Mouse (Mus musculus): ENCODE measurements around the gene Fam76a.
A peak's percentile ranks its signal among the peaks of the same experiment; 100 is the strongest.

Gene Fam76a

DNA sequence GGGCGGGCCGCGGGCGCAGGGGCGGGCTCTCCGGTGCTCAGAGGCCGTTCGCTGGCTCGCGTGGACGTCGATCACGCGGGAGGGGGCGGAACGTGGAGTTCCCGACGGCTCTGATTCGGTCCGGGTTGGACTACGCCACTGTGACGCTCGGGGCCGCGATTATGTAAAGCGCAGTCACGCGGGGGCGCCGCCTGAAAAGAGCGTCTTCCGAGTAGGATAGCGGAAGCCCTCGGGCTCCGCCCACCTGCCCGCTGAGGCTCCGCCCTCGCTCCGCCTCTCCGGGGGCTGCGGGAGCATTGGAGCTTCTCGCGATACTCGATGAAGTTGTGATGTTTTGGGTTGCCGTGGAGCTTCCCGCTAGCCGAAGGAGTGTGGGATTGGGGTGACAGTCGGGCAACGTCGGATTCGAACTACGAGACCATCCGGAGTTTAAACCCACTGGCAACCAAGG lies at the start of gene Fam76a:
Fam76a (minus strand) TSS at position 1 of the 451 bp plus-strand sequence.
- peak; percentile 99 for DNase-seq (ENCODE audit: low spot score in 2 of 2)

DNA sequence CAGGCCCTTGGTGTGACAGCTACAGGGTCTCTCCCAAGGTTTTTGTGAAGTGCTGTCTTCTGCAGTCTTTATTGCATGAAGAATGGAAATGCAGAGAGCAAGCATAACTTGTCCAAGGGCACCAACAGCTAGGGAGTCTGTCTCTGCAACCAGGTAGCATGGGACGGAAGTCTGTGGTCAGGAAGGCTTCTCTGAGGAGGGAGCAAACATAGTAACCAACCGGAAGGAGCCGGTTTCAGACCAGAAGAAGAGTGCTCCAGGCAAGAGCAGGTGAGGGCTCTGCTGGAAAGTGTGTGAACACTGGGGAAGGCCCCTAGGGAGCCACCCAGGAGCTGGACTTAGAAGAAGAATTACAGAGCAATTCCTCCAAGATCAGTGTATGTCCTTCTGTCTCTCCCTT lies 49.7 kb upstream of the Fam76a start:
- DNase-seq (ENCODE audit: low spot score in 2 of 2): peak; percentile 69 to 70

DNA sequence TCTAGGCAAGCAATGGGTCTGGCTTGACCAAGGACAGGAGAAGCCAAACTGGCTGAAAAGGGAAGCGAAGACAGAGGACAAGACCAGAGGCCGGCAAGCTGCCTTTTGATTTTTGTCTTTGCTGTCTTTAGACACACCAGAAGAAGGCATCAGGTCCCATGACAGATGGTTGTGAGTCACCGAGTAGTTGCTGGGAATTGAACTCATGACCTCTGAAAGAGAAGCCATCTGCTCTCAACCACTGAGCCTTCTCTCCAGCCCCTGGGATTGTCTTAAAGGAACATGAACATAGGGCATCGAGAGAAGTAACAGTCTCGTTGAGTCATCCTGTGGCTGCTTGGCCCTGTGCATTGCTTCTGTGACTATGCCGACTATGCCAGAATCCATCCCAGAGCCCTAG lies 49.2 kb upstream of the Fam76a start:
- no peak for DNase-seq (ENCODE audit: low spot score in 2 of 2)

DNA sequence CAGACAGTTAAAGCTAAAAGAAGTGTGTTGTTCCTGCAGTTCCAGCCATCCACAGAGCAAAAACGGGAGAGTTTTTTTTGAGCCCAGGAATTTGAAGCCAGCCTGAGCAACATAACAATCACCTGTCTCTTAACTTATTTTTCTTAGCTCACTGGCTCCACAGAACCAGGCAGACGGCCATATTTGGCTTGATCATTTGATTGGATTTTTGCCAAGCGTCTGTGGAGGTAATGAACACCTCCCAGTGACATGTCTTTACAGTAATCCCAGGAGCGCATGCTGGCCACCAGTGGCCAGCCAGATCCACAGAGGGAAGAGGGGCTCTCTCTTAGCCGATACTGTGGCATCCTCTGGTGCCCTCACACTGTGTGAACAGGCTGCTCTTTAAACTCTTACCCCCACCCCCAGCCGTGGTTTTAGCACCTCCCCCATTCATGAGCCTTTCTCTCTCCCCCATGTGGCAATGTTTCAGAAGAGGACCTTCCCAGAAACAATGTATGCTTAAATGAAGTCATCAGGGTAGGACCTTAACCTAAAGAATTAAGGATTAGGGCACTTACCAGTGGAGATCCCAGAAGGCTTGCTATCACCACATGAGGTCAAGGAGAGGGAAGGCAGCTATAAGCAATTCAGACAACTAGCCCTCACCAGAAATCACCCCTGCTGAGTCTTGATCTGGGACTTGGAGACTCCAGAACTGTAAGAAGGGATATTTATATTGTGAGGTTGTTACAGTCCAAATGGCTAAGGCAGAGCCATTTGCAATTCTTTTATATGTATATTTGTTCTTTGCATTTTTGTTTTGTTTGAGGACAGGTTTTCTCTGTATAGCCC lies 46.0 kb upstream of the Fam76a start:
- no peak for DNase-seq (ENCODE audit: low spot score in 2 of 2)

DNA sequence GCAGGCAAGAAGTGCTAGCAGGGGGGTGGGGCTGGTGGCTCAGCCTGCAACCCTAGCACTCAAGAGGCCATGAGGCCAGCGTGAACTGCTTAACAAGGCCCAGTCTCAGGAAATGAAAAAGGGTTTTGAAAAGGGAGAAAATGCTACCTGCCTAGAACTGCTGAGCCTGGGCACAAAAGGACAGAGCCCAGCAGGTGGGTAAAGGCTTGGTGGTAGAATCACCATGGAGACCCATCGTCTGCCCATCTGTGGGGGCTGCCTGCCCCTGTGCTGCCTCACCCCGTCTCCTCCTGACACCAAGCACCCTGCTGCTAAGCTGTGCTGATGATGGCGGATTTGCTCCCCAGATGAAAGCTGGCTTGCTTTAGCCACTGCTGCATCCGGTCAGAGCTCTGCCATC lies 42.1 kb upstream of the Fam76a start:
- no peak for DNase-seq (ENCODE audit: low spot score in 2 of 2)

DNA sequence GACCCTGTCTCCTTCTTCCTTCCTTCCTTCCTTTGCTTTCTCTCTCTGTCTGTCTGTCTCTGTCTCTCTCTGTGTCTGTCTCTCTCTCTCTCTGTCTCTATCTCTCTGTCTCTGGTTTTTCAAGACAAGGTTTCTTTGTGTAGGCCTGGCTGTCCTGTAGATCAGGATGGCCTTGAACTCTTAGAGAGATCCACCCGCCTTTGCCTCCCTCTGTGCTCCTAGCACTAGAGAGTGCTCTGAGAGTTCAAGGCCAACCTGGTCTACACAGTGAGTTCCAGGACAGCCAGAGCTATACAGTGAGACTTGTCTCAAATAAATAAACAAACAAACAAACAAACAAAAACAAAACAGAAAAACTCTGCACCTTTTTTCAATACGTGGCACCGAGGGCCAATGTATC lies 41.7 kb upstream of the Fam76a start:
- DNase-seq (ENCODE audit: low spot score in 2 of 2): no peak

DNA sequence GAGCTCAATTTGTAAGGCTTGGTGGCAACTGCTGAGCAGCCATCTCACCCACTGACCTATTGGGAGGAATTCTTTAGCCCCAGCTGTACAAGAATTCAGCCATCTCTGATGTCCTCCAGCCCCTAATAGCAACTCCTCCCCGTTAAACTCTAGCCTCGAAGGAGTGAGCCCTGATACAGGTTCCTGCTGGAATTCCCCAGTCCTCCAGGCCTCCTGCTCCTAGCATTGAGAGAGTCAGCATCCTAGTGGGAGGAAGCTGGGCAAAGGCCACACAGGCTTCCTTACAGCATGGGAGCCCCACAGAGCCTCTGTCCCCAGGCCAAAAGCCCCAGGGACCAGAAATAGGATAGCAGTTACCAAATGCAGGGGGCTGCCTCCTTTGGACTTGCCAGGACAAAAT lies 41.1 kb upstream of the Fam76a start:
- DNase-seq (ENCODE audit: low spot score in 2 of 2): no peak

DNA sequence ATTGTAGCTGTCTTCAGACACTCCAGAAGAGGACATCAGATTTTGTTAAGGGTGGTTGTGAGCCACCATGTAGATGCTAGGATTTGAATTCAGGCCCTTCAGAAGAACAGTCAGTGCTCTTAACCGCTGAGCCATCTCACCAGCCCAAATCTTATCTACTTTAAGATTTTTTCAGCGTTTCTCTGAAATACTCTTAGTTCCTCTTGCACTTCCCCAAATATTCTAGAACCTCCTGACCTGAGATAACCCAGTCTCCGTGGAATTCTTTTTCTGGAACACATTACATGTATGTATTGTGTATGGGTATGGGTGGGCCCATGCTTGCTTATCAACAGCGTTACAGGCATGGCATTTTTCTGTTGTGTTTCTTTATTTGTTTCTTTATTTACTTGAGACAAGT lies 40.3 kb upstream of the Fam76a start:
- no peak for DNase-seq (ENCODE audit: low spot score in 2 of 2)

DNA sequence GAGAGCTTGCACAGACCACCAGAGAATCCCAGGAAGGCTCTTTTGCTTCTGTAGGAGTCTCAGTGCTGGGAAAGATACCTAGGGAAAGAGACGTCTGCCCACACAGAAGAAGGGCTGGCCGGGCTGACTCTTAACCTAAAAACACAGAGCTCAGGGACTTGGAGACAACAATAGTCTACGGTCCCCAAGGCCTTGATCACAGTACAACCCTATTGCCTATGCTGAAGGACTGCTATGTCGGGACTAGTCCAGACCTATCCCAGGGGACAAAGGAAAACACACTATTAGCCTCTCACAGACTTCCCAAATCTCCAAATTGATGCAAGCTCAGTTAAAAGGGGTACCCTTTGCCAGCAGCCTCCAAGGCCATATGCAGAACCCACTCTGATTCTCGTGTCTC lies 39.5 kb upstream of the Fam76a start:
- DNase-seq (ENCODE audit: low spot score in 2 of 2): no peak

DNA sequence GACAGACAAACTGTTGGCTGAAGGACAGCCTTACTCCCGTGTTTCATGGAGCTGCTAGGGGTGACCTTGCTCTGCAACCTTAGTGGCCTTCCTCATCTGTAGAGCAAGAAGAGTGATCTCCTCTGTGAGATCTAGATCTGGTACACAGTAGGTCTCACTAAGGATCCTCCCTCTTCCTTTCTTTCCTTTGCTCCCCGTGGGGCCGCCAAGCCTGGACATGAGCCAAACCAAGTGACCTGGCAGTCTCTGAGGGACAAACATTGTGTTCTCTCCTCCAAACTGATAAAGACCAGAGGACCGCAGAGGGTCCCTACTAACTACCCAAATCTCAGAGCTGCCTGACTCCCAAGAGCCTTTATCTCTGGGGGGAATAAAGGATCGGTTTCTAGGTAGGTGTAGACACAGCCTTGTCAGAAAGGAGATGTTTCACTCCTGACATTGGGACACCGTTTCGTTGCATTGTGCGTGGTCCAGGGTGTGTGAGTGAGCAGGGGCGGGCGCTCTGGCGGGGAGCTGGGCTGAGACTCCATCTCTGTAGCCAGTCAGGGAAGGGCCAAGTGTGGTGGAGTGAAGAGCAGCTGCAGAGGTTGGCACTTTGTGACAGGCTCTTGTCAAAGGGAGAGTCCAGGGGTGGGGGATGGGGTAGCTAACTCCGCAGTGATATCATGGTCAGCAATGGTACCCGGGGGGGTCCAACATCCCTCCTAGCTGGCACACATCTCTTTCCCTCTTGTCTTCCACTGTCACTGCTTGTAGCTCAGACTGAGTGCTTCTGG lies 38.7 kb upstream of the Fam76a start:
- DNase-seq (ENCODE audit: low spot score in 2 of 2): no peak

DNA sequence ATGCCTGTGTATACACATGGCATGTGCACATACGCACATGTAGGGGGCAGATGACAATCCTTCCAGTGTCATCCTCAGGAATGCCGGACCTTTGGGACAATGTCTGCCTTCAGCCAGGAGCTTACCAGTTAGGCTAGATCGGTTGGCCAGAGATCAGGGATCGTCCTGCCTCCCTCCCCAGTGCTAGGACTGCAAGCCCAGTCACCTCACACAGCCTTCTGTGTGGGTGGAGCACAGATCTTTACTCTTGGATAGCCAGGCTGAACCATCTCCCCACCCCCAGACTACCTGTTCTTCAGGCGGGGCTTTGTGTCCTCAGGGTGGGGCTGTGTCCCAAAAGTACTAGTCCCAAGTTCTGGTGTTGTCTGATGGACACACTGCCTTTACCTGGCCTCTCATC lies 38.0 kb upstream of the Fam76a start:
- DNase-seq (ENCODE audit: low spot score in 2 of 2): no peak

DNA sequence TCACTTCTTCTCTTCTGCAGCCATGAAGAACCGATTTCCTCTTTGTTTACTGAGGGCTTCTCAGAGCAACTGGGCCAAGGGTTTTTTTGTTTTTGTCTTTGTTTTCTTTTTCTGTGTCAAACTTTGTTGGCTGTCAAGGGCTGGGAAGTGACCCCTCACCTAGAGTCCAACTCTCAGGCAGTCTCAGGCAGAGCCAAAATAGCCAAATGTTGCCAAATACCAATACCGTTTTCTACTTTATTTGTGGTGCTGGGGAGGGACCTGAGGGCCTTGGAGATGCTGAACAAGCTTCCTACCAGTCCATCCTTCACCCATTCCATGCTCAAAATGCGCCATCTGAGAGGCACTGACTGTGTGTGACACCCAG lies 37.3 kb upstream of the Fam76a start:
- no peak for DNase-seq (ENCODE audit: low spot score in 2 of 2)

DNA sequence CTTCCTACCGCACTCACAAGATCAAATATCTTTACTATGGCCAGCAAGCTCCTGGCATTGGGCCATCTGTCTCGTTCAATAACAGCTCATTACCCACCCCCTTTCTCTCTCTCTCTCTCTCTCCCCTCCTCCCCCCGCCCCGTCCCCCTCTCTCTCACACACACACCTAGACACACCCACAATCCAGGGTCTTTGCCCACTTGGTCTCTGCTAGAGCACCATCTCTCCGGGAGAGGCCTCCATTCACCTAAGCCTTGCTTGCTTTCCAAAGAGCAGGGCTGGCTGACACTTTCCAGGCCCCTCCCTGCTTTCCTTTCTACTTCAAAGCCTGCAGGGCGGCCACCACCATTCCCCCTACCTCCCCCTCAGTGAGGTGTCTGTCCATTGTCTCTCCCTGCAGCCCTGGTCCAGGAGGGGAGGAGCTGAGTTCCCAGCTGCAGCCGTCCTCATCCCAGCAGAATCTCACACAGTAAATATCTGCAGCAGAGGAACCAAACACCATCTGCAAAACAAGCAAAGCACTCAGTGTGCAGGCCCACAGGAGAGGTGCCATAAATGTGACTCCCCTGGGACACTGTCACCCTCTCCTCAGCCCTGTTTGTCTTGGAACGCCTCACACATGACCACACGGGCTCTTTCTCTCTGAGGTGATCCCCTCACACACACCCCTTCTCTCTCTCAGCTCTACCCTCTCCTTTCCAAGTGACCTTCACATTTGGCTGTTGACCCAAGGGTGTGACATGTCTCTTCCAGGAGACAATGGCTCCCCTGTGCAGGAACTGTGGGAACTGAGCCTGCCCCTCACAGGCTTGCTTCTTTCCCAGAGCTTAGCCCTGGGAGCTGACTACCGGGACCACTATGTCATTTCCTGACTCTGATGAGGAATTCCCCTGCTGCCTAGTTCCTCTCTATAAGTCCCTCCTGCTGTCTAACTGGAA lies 36.7 kb upstream of the Fam76a start:
- DNase-seq (ENCODE audit: low spot score in 2 of 2): no peak

DNA sequence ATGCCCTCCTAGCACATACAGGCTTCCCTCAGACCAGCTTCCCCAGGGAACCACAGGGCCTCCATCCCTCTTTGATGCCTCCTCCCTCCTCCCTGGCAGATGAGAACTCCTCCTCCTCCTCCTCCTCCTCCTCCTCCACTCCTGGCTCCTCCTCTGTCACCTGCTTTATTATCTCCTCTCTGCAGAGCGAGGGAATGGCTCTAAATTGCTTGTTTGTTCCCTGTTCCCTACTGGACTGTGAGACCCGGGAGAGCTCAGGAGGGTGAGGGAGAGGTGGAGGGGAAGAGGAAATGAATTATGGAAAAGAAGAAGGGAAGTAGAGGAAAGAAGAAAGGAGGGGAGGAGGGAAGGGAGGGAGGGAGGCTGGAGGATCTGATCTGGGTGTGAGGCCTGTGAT lies 33.0 kb upstream of the Fam76a start:
- DNase-seq (ENCODE audit: low spot score in 2 of 2): no peak

DNA sequence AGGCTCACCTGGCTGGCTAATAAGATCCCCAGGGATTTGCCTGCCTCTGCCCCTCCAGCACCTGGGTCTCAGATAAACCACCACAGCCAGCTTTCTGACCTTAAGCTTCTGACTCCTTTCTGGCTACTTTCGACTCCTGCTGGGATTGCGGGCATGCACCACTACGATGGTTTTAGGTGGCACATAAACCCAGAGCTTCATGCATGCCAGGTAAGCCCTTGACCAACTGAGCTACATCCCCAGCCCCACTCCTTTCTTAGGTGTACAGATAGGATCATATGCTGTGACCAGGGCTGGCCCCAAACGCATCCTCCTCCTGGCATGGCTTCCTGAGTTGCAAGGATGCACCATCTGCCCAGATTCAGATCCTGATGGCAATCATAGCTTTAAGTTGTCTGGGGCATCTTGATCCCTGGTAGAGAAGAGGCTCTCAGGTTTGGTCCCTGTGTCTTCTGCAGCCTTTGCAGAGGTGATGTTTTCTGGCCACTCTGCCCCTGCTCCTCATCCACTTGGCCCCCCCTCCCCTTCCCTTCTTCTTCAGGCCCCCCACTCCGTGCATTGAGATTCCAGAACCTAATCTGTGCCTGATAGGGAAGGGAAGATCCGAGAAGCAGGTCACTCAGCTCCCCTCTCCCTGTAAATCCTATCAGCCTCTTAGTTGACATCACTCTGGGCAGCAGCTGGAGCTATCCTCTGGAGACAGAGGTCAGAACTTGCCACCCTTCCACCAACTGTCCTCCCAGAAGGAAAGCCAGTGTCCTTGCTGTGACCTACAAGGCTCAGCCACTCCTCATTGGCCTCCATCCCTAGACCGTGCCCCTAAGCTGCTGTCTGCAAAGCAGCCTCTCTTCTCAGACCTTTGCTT lies 32.4 kb upstream of the Fam76a start:
- no peak for DNase-seq (ENCODE audit: low spot score in 2 of 2)

DNA sequence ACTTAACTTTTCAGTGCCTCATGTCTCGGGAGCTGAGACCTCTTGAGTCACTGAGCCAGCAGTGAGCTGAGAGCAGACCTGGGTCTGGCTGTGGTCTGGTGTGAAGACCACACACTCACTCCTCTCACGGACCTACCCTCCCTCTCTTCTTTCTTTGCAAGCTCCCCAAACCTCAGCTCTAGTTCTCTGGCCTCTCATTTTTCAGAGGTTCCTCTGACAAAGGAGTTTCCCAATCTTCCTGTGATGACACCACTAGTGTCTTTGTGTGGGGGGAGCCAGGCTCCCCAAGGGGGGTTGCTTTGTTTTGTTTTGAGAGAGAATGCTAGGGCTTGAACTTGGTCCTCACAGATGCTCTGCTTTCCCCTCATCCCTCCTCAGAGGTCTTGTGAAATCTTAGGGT lies 28.6 kb upstream of the Fam76a start:
- DNase-seq (ENCODE audit: low spot score in 2 of 2): no peak

DNA sequence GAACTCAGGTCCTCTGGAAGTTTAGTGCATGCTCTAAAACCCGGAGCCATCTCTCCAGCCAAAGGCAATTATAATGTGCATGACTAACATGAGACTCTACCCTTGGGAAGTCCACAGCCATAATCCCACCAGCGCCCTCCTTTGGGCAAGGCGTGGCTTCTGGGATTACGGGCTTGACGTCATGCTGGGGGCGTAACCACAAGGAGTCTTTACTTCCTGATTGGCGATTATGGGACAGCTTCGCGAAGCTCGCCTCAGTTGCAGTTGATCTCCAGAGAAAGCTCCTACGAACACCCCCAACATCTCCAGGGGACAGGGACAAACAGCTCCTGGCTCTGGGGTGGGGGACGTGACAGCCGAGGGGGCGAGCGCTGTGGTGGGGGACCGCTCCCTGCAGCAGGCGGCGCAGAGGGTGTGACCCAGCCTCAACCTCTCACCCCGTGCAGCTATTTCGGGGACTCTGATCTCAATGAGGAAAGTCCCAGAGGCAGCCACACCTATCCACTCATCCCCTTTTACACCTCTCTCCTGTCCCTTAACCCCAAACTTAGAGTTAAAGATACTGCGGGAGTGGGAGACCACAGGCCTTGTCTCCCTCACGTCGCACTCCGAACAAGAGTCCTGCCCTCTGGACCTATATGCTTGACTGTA lies 27.6 kb upstream of the Fam76a start:
- DNase-seq (ENCODE audit: low spot score in 2 of 2): no peak

DNA sequence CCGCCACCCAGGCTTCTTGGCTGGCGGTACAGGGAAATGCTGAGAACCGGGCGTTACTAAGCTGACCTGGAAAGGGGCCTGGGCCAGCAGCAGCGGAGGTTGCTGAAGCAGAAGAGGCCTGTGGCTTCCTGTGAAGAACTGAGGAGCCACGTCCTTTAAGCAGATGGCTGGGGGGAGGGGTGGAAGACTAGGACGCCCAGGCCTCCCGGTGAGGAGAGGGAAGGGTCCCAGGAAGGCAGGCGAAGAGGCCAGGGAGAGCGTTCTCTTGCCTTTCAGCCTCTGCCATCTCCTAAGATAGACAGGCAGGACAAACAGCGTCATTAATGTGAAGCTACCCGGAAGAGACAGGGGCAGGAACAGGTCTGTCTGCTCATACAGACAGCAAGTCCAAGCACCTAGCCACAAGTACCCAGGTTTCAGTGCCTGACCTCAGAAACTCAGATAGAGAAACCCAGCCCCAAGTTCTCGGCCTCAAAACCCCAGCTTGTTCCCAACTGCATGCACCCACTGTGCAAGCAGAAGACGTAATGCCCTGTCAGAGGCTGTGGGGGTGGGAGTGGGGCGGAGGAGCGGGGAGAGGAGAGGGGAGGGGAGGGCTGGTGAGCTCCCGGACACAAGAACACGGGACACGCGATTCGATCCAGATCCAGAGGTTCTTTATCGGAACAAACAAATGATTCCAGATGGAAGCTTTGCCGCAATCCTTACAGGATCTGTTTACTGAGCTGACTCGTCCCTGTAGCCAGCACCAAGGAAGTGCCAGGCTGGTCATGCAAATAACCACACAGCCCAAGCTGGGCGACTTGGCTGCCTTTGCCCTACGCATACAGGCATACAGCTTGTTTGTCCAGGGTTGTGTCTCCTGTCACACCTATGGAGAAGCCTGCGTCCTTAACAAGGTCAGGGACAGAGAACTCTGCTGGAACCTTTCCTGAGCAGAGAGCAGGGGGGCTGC lies 24.0 kb upstream of the Fam76a start:
- peak; percentile 76 for DNase-seq (ENCODE audit: low spot score in 2 of 2)

DNA sequence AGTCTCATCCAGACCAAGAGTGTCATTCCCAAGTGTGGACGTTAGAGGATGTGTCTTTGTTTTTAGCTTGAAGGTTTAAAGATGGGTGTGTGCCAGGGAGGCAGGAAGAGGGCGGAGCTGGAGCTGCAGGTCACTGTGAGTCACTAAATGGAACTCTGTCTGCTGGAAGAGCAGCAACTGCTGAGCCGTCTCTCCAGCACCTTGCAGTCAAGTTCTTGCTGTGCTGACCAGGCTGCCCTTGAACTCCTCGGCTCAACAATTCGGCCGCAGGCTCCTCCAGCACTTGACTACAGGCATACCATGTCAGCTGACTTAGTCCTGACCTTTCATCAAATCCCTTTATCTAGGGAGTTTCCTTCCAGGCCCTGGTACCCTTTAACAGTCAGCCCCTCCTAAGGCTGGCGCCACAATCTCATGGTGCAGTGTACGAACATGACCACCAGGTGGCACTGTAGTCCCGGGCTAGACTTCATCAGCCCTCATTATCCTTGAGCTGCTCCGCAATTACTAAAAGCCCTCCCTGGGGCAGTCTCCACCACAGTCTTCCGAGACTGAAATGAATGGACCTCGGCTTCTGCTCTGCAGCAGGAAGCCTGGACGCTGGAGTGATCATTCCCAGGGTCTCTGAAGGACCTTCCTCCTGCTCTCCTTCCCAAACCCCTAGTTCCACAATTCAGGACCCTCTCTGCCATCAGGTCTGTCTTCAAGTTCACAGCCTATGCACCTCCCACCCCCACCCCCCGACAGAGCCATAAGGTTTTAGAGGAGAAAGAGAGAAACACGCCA lies 23.1 kb upstream of the Fam76a start:
- peak; percentile 89 to 94 for DNase-seq (ENCODE audit: low spot score in 2 of 2)

Measured in thymus, postnatal 10 days (tissue).